Mouse (Mus musculus): Measurements from ENCODE around the gene Wdr59.

DNA sequence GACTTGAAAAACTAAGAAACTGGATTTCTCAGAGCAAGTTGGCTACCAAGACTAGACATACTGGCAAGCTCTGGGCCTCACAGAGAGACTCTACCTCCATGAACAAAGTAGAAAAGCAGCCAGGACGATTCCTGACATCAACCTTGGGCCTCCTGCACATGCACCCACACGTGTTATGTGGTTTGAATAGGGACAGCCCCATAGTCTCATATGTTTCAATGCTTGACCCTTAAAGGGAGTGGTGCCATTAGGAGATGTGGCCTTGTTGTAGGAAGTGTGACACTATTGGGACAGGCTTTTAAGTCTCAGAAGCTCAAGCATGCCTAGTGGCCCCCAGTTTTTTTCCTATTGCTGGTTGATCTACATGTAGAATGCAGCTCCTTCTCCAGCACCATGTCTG is 4.4 kb downstream of the Wdr59 start:
- TF ChIP-seq CTCF (IDR thresholded peaks at IDR 0.05; ENCODE audit: low read depth, low read length), result no peak
- TF ChIP-seq POLR2AphosphoS5 (IDR thresholded peaks at IDR 0.05; ENCODE audit: insufficient replicate concordance, low read depth, low read length), result no peak

All from G1E (cell line).